Mouse (Mus musculus) midbrain, embryonic 14.5 days (tissue): ENCODE measurements at regions not wholly inside any gene's neighbourhood (a gene's known extent, or its start where the extent isn't known, plus 50 kb on each side); places are given as distances from the start of the nearest gene placed in this dataset.

Source experiments
- ATAC-seq: fragments of 200-750 bp; cut with Nextera tagmentation; 2 replicates; pipeline ENCODE4 v1.8.0; 2017; ENCODE audit warnings: moderate number of reproducible peaks, moderate library complexity; ENCODE audit not compliant: low FRiP score, low TSS enrichment
- DNase-seq: peaks from one replicate; pipeline ENCODE4 v3.0.0-alpha.2; 2015
- H3K27ac ChIP-seq: fragments of 300-500 bp; sonication (generic); replicated peaks from 2 replicates; pipeline ENCODE4 v1.5.1; 2014; ENCODE audit warnings: mild to moderate bottlenecking, low read depth, low read length, moderate library complexity
- H3K27me3 ChIP-seq: fragments of 300-500 bp; sonication (generic); 2 replicates; pipeline ENCODE4 v1.6.1; 2014; ENCODE audit warnings: low read length, control low read depth, mixed read lengths; ENCODE audit not compliant: control insufficient read depth, insufficient read depth
- H3K36me3 ChIP-seq: fragments of 300-500 bp; sonication (generic); 2 replicates; pipeline ENCODE4 v1.6.1; 2014; ENCODE audit warnings: low read length, control low read depth; ENCODE audit not compliant: control insufficient read depth, insufficient read depth
- H3K4me1 ChIP-seq: fragments of 300-500 bp; sonication (generic); 2 replicates; pipeline ENCODE4 v1.6.1; 2014; ENCODE audit warnings: mild to moderate bottlenecking, antibody characterized with exemption, low read length, control low read depth; ENCODE audit not compliant: control insufficient read depth, insufficient read depth
- H3K4me2 ChIP-seq: fragments of 300-500 bp; sonication (generic); 2 replicates; pipeline ENCODE4 v1.6.1; 2014; ENCODE audit warnings: mild to moderate bottlenecking, low read length, moderate library complexity
- H3K4me3 ChIP-seq: fragments of 300-500 bp; sonication (generic); replicated peaks from 2 replicates; pipeline ENCODE4 v1.5.1; 2014; ENCODE audit warnings: low read depth, low read length
- H3K9ac ChIP-seq: fragments of 300-500 bp; sonication (generic); replicated peaks from 2 replicates; pipeline ENCODE4 v1.6.1; 2014; ENCODE audit warnings: mild to moderate bottlenecking, low read length, moderate library complexity
- H3K9me3 ChIP-seq: fragments of 300-500 bp; sonication (generic); 2 replicates; pipeline ENCODE4 v1.6.1; 2016; ENCODE audit warnings: low read length, control low read depth, mixed read lengths; ENCODE audit not compliant: control insufficient read depth
- WGBS: fragments of 180-500 bp; shearing (Covaris S2); extraction: QIAGEN DNeasy Blood & Tissue Kit; methylation state at CpG from one replicate; pipeline ENCODE4 v1.1.7; 2014; 5-methylcytosine and 5-hydroxymethylcytosine counted together

GRCm38 (mm10) chr3:130894168-130894814, 164.1 kb upstream of the Rpl34 start:
- no peaks in the 10 kb centered on the region; the same call in 1 of the 2 replicates for H3K9me3 ChIP-seq
- no peak overlapping the region for H3K9ac ChIP-seq
- H3K27me3 ChIP-seq, result no peaks in the 10 kb centered on the region
- no peak overlapping the region for H3K27ac ChIP-seq
- ATAC-seq (no peak), DNase-seq (no peak)
- no peak overlapping the region for H3K4me3 ChIP-seq
- WGBS, result 82% methylated on average over 7 of the region's 7 CpGs
- no peak overlapping the region for H3K4me2 ChIP-seq
- no peaks in the 10 kb centered on the region for H3K36me3 ChIP-seq
- no peaks in the 10 kb centered on the region for H3K4me1 ChIP-seq

- Histone ChIP-seq H3K4me3 (no peak overlapping the region), H3K9ac (no peak overlapping the region), H3K27ac (no peak overlapping the region), H3K9me3 (no peaks in the 10 kb centered on the region; the same call in 1 of the 2 replicates), H3K36me3 (no peaks in the 10 kb centered on the region), H3K27me3 (no peaks in the 10 kb centered on the region), H3K4me2 (no peak overlapping the region), H3K4me1 (no peaks in the 10 kb centered on the region)
- 79% methylated on average over 4 of the region's 4 CpGs for WGBS
- ATAC-seq, result no peak
- DNase-seq, result no peak
Measured at GRCm38 (mm10) chr3:130891310-130891709, 161.1 kb upstream of the Rpl34 start.

- 76% methylated on average over 1 of the region's 1 CpGs for WGBS
- no peak for ATAC-seq
- Histone ChIP-seq H3K4me1 (no peaks in the 10 kb centered on the region), H3K36me3 (no peaks in the 10 kb centered on the region), H3K9me3 (no peaks in the 10 kb centered on the region; the same call in 1 of the 2 replicates), H3K4me2 (no peak overlapping the region), H3K4me3 (no peak overlapping the region), H3K27me3 (no peaks in the 10 kb centered on the region), H3K27ac (no peak overlapping the region), H3K9ac (no peak overlapping the region)
- no peak for DNase-seq
Measured at GRCm38 (mm10) chr3:130888587-130888986, 158.4 kb upstream of the Rpl34 start.

GRCm38 (mm10) chr3:130887540-130888312, 157.5 kb upstream of the Rpl34 start:
- DNase-seq (no peak), ATAC-seq (no peak)
- Histone ChIP-seq H3K9me3 (no peaks in the 10 kb centered on the region; the same call in 1 of the 2 replicates), H3K4me1 (no peaks in the 10 kb centered on the region), H3K4me3 (no peak overlapping the region), H3K27ac (no peak overlapping the region), H3K9ac (no peak overlapping the region), H3K4me2 (no peak overlapping the region), H3K36me3 (no peaks in the 10 kb centered on the region), H3K27me3 (no peaks in the 10 kb centered on the region)
- 91% methylated on average over 3 of the region's 3 CpGs for WGBS

- Histone ChIP-seq H3K27me3 (no peaks in the 10 kb centered on the region), H3K4me1 (no peaks in the 10 kb centered on the region), H3K27ac (no peak overlapping the region), H3K9me3 (no peaks in the 10 kb centered on the region), H3K36me3 (no peaks in the 10 kb centered on the region), H3K4me2 (no peak overlapping the region), H3K9ac (no peak overlapping the region), H3K4me3 (no peak overlapping the region)
- no peak for ATAC-seq
- 55% methylated on average over 6 of the region's 6 CpGs for WGBS
- no peak for DNase-seq
Measured at GRCm38 (mm10) chr3:130885974-130886373, 155.8 kb upstream of the Rpl34 start.

- Histone ChIP-seq H3K4me2 (no peak overlapping the region), H3K4me3 (no peak overlapping the region), H3K9me3 (no peaks in the 10 kb centered on the region), H3K27ac (no peak overlapping the region), H3K9ac (no peak overlapping the region), H3K4me1 (no peaks in the 10 kb centered on the region), H3K27me3 (no peaks in the 10 kb centered on the region), H3K36me3 (no peaks in the 10 kb centered on the region)
- no peak for ATAC-seq
- 93% methylated on average over 9 of the region's 9 CpGs for WGBS
- no peak for DNase-seq
Measured at GRCm38 (mm10) chr3:130884393-130884792, 154.2 kb upstream of the Rpl34 start.

- Histone ChIP-seq H3K9ac (no peak overlapping the region), H3K4me1 (no peaks in the 10 kb centered on the region), H3K4me3 (no peak overlapping the region), H3K36me3 (no peaks in the 10 kb centered on the region), H3K27me3 (no peaks in the 10 kb centered on the region), H3K27ac (no peak overlapping the region), H3K9me3 (no peaks in the 10 kb centered on the region), H3K4me2 (no peak overlapping the region)
- WGBS, result 91% methylated on average over 4 of the region's 4 CpGs
- DNase-seq (no peak), ATAC-seq (no peak)
Measured at GRCm38 (mm10) chr3:130883928-130884327, 153.7 kb upstream of the Rpl34 start.

GRCm38 (mm10) chr3:130883319-130883718, 153.1 kb upstream of the Rpl34 start:
- no peaks in the 10 kb centered on the region for H3K36me3 ChIP-seq
- H3K9me3 ChIP-seq, result no peaks in the 10 kb centered on the region
- ATAC-seq, result no peak
- H3K4me1 ChIP-seq, result no peaks in the 10 kb centered on the region
- no peaks in the 10 kb centered on the region for H3K27me3 ChIP-seq
- WGBS, result 89% methylated on average over 6 of the region's 6 CpGs
- no peak overlapping the region for H3K4me3 ChIP-seq
- H3K27ac ChIP-seq, result no peak overlapping the region
- H3K9ac ChIP-seq, result no peak overlapping the region
- DNase-seq, result no peak
- no peak overlapping the region for H3K4me2 ChIP-seq

- H3K27ac ChIP-seq, result no peak overlapping the region
- DNase-seq (no peak), ATAC-seq (no peak)
- no peak overlapping the region for H3K4me3 ChIP-seq
- WGBS, result 35% methylated on average over 6 of the region's 6 CpGs
- H3K4me2 ChIP-seq, result no peak overlapping the region
- H3K4me1 ChIP-seq, result no peaks in the 10 kb centered on the region
- H3K27me3 ChIP-seq, result no peaks in the 10 kb centered on the region
- no peak overlapping the region for H3K9ac ChIP-seq
- no peaks in the 10 kb centered on the region for H3K36me3 ChIP-seq
- H3K9me3 ChIP-seq, result no peaks in the 10 kb centered on the region
Measured at GRCm38 (mm10) chr3:130880482-130880881, 150.3 kb upstream of the Rpl34 start.
